Mouse (Mus musculus): Measurements from ENCODE around the gene Hsdl1. TPM values are rescaled to one million over a fixed set of nuclear protein-coding genes. Genes with fewer than 3 reads are reported as not detected.
A peak's percentile ranks its signal among the peaks of the same experiment; 100 is the strongest.

Gene Hsdl1
- polyA plus RNA-seq, 1 experiment from 2014 or later, result 138 TPM

DNA sequence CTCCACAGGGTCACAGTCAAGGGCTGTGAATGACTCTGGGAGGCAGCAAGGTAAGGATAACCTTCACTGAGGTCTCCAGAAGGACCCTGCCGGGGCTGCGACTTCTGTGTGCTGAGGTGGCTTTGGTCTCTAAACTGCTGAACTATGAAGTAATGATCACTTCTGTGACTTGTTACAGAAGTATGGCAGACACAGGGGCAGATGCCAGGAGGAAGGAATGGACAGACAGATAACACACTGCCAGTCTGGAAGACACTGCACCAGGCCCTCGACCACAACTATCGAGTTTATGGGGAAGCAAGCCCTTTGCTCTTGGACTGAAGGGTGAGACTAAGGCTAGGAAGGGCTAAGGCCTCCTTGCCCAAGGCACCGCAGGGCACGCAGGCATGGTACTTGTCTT is 3.8 kb downstream of the Hsdl1 start:
- 93% methylated on average over 6 of the region's 6 CpGs for WGBS
- H3K9ac ChIP-seq, result no peak overlapping the region

DNA sequence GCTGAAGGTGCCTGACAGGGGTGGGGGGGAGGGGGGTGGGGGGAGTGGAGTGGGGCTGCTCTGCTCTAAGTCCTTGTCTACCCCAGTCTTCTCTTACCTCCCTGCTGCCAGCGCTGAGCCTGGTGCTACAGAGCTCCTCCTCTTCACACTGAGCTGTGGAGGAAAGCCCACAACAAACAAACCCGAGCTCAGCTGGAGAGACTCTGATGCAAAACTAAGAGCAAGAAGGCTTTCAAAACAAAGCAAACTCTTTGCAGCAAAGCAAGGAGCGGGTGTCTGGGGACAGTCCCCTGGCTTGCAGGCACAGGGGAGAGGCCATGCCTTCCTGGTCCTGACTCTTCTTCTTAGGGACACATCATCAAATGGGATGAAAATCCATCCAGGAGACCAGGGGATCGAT is 5.1 kb downstream of the Hsdl1 start:
- Histone ChIP-seq H3K9ac (peak overlapping the region; percentile 58; the same call in 1 of the 2 replicates), H3K4me2 (no peak overlapping the region), H3K4me3 (no peak overlapping the region), H3K4me1 (replicated peaks) (peaks cover 27% of the 10 kb centered on the region), H3K27ac (no peak overlapping the region), H3K27me3 (no peaks in the 10 kb centered on the region), H3K9me3 (no peaks in the 10 kb centered on the region), H3K36me3 (peaks cover 31% of the 10 kb centered on the region)
- no peak for ATAC-seq (ENCODE audit: low FRiP score)
- 41% methylated on average over 4 of the region's 4 CpGs for WGBS

More for the DNA sequence above, 3.8 kb downstream of the Hsdl1 start:
- peaks cover 34% of the 10 kb centered on the region for H3K4me1 ChIP-seq (replicated peaks)
- peaks cover 19% of the 10 kb centered on the region for H3K36me3 ChIP-seq
- H3K27me3 ChIP-seq, result peaks cover 6% of the 10 kb centered on the region
- no peak overlapping the region for H3K4me2 ChIP-seq
- no peak overlapping the region for H3K27ac ChIP-seq
- no peak overlapping the region for H3K4me3 ChIP-seq
- H3K9me3 ChIP-seq, result no peaks in the 10 kb centered on the region
- ATAC-seq (ENCODE audit: low FRiP score), result no peak

DNA sequence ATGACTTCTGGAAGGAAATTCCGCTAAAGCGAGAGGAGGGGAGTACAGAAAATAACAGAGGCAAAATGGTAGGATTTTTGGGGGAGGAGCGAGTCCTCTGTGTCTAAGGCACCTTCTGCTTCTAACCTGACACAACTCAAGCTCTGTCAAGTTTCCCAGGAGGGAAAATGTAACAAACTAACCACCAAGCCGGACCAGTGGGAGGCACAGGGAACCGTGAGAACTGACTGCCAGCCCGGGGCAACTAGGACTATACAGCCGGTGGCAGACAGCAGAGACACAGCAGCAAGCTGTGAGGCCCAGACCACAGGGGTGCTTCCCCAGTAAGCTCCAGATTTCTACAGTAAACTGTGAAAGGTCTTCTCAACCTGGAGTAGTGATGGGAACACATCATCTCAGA is 6.0 kb downstream of the Hsdl1 start:
- H3K27ac ChIP-seq, result no peak overlapping the region
- H3K4me3 ChIP-seq, result no peak overlapping the region
- 67% methylated on average over 7 of the region's 7 CpGs for WGBS
- H3K9me3 ChIP-seq, result no peaks in the 10 kb centered on the region
- no peak overlapping the region for H3K4me2 ChIP-seq
- no peak for ATAC-seq (ENCODE audit: low FRiP score)
- peaks cover 40% of the 10 kb centered on the region for H3K36me3 ChIP-seq
- peaks cover 24% of the 10 kb centered on the region for H3K4me1 ChIP-seq (replicated peaks)
- H3K9ac ChIP-seq, result no peak overlapping the region
- H3K27me3 ChIP-seq, result no peaks in the 10 kb centered on the region

DNA sequence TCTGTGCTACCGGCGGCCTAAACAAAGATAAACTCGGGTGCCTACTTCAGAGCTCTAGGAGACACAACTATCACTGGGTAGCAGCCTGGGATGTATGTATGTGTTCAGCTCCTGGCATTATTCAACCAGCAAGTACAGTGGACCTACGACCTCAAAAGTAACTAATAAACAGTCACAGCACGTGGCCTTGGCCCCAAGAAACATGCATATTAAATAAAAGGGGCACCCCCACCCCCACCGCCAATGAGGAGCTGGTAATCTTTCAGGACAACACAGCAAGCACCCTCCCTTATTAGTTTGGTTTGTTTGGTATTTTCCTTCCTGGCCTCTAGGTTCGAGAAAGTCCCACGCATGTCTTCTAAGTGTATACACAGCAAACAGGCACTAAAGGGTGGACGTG is 6.7 kb downstream of the Hsdl1 start:
- Histone ChIP-seq H3K9me3 (no peaks in the 10 kb centered on the region), H3K27ac (no peak overlapping the region), H3K27me3 (no peaks in the 10 kb centered on the region), H3K9ac (no peak overlapping the region), H3K4me1 (replicated peaks) (peaks cover 17% of the 10 kb centered on the region), H3K4me3 (no peak overlapping the region), H3K36me3 (peaks cover 47% of the 10 kb centered on the region), H3K4me2 (no peak overlapping the region)
- 90% methylated on average over 9 of the region's 9 CpGs for WGBS
- ATAC-seq (ENCODE audit: low FRiP score), result no peak

DNA sequence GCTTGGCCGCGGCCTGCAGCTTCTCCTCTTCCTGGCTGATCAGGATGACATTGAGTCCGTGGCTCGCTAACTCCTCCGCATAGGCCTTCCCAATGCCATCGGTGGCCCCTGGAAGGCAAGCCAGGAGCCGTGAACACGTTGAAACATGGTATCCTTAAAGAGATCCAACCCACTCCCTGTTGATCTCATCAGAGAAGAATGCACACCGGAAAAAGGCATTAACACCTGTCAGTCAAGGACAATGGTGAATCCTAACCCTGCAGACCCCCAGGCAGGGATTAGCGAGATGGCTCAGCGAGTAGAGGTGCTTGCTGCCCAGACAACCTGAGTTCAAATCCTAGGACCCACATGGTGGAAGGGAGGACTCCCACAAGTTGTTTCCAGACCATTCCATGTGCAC is 8.6 kb downstream of the Hsdl1 start:
- H3K27ac ChIP-seq, result no peak overlapping the region
- no peak overlapping the region for H3K4me2 ChIP-seq
- H3K4me3 ChIP-seq, result no peak overlapping the region
- 89% methylated on average over 11 of the region's 11 CpGs for WGBS
- peaks cover 7% of the 10 kb centered on the region; the same call in 1 of the 2 replicates for H3K4me1 ChIP-seq (replicated peaks)
- H3K9me3 ChIP-seq, result no peaks in the 10 kb centered on the region
- peaks cover 64% of the 10 kb centered on the region for H3K36me3 ChIP-seq
- H3K27me3 ChIP-seq, result no peaks in the 10 kb centered on the region
- no peak for ATAC-seq (ENCODE audit: low FRiP score)
- H3K9ac ChIP-seq, result no peak overlapping the region

DNA sequence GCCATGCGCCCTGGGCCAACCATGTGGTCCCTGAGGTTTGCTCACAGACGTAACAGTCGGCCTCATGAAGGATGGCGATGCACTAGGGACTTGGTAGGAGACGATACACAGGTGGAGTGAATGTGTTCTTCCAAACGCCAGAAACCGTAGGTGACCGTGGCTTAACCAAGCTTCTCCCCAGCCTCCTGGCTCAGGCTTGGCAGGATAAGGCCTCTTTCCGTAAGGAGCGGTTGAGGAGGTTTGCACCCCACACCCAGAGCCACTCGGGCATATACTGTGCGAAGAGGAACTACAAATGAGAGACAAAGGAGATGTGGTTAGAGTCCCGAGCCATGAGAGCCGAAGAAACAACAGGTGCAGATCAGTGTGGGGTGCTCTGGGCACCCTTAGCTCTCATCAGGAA is 11.1 kb downstream of the Hsdl1 start:
- Histone ChIP-seq H3K4me3 (no peak overlapping the region), H3K27me3 (no peaks in the 10 kb centered on the region), H3K4me1 (replicated peaks) (peaks cover 5% of the 10 kb centered on the region), H3K4me2 (no peak overlapping the region), H3K36me3 (peaks cover 74% of the 10 kb centered on the region), H3K27ac (no peak overlapping the region), H3K9me3 (no peaks in the 10 kb centered on the region), H3K9ac (no peak overlapping the region)
- 94% methylated on average over 14 of the region's 14 CpGs for WGBS
- no peak for ATAC-seq (ENCODE audit: low FRiP score)

DNA sequence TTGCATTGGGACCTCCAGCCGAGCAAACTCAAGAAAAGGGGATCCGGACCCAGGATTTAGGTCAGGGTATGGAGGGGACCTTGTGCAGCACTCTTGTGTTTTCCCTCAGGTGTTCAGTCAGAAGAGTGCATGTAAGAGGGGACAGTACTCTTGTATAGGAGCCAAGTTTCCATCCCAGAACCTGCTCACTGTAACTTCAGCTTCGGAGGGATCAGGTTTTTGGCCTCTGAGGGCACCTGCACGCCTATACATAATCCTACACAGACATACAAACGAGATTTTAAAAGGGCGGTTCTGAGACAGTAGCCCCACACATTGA is 15.6 kb downstream of the Hsdl1 start:
- H3K27ac ChIP-seq, result peak overlapping the region; percentile 83
- WGBS, result 87% methylated on average over 6 of the region's 6 CpGs
- H3K36me3 ChIP-seq, result peaks cover 37% of the 10 kb centered on the region
- no peaks in the 10 kb centered on the region for H3K9me3 ChIP-seq
- H3K4me2 ChIP-seq, result peak overlapping the region; percentile 89
- H3K4me1 ChIP-seq (replicated peaks), result peaks cover 34% of the 10 kb centered on the region
- H3K9ac ChIP-seq, result peak overlapping the region; percentile 74; the same call in 1 of the 2 replicates
- H3K4me3 ChIP-seq, result peak overlapping the region; percentile 73
- ATAC-seq (ENCODE audit: low FRiP score), result 0 out of 2 replicates have a peak, but pooled peaks have one; percentile 12
- no peaks in the 10 kb centered on the region for H3K27me3 ChIP-seq

DNA sequence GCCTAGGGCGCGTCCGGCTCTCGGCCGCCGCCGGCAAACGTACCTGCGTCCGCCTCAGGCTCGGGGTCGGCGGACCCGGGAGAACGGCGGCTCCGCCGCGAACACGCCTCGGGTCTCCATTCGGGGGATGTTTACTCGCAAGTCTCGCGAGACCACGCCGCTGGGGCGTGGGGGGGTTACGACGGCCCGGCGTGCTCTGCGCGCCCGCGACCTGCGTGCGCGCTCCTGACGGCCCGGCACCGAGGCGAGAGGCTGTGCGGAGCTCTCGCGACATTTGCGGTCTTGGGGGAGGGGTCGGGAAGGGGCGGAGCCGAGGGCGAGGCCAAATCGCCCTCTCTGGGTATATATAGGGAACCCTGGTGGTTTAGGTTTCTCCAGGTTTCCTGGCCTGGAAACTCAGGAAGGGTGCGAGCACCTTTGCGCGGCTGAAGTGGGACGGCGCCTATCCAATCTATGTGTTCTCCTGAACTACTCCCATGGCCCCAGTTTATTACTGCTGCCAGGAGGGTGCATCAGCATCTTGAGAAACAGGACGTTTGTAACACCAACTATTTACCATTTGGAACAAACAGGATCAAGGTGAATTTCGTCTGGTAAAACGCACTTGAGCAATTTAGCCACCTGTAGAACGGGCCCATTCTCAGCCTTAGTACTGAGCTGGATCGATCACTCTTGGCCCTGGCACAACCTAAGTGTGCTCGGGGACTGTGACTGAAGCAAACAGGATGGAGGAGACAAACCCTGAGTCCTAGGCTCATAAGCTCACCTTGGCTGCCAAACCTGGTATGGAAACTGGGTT is 16.2 kb downstream of the Hsdl1 start, which contains the start of gene Mbtps1:
Mbtps1 (minus strand) TSS at position 133 of the 799 bp plus-strand sequence.
- 7% methylated on average over 57 of the region's 63 CpGs for WGBS
- H3K4me2 ChIP-seq, result peak within 1 kb of the TSS; percentile 89
- ATAC-seq (ENCODE audit: low FRiP score), result peak; percentile 95

DNA sequence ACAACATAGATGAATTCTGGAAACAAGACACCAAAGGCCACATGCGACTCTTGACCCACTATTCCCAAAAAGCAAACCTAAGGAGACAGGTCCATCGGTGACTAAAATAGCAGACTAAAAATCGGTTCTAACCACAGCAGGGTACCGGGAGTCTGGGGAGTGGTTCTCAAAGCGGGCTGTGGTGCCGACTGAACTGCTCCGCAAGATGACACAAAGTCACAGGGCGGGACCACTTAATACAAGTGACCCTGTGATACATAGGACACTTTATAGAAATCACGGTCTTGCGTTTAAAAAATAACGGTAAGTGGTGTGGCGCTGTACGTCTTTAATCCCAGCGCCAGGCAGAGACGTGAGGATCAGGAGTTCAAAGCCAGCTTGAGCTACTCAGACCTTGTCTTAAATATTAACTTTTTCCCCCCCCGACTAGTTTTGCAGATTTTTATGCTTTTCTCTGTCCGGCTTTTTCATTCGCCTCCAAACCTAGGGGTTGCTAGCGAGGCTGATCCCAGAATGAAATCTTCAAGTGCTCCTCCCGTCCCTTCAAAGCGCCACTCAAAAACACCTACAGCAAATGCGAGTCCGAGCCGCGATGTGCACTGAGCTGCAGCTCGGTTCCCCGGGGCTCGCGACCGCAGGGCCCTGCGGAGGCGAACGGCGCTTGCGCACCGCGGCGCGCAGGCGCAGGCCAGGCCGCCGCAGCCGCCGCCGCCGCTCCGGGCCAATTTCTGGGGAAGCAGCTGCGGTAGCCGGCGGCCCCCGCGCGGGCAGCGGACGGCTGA is 17.0 kb downstream of the Hsdl1 start:
- peaks cover 37% of the 10 kb centered on the region for H3K4me1 ChIP-seq (replicated peaks)
- no peaks in the 10 kb centered on the region for H3K27me3 ChIP-seq
- peaks cover 24% of the 10 kb centered on the region for H3K36me3 ChIP-seq

More for the DNA sequence above, 16.2 kb downstream of the Hsdl1 start, which contains the start of gene Mbtps1:
- H3K9me3 ChIP-seq, result no peaks in the 10 kb centered on the region
- peak within 1 kb of the TSS; percentile 87 for H3K9ac ChIP-seq
- H3K36me3 ChIP-seq, result peaks cover 32% of the 10 kb centered on the region
- H3K4me3 ChIP-seq, result peak within 1 kb of the TSS; percentile 73
- peaks cover 34% of the 10 kb centered on the region for H3K4me1 ChIP-seq (replicated peaks)
- H3K27ac ChIP-seq, result peak within 1 kb of the TSS; percentile 96
- H3K27me3 ChIP-seq, result no peaks in the 10 kb centered on the region

DNA sequence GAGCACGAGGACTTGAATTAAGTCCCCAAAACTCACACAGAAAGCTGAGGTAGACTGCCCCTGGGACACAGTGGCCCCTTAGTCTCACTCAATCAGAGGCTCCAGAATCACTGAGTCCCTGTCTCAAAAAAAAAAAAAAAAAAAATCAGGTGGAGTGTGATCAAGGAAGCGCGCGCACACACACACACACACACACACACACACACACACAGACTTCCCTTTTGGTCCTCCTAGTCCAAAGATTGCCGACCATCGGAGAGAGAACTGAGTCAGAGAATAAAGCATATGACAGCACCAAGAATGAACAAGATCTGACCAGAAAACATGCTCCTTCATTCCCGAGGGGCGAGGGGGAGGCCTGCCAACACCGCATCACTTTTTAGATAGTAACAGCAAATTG is 17.9 kb downstream of the Hsdl1 start:
- ATAC-seq (ENCODE audit: low FRiP score), result no peak
- H3K4me3 ChIP-seq, result peak overlapping the region; percentile 73
- no peaks in the 10 kb centered on the region for H3K27me3 ChIP-seq
- peak overlapping the region; percentile 89 for H3K4me2 ChIP-seq
- no peaks in the 10 kb centered on the region for H3K9me3 ChIP-seq
- WGBS, result 85% methylated on average over 9 of the region's 9 CpGs
- H3K27ac ChIP-seq, result no peak overlapping the region
- peak overlapping the region; percentile 87 for H3K9ac ChIP-seq
- peaks cover 38% of the 10 kb centered on the region for H3K4me1 ChIP-seq (replicated peaks)
- H3K36me3 ChIP-seq, result peaks cover 15% of the 10 kb centered on the region

More for the DNA sequence above, 17.0 kb downstream of the Hsdl1 start:
- WGBS, result 2% methylated on average over 55 of the region's 55 CpGs
- Histone ChIP-seq H3K27ac (peak overlapping the region; percentile 96), H3K9me3 (no peaks in the 10 kb centered on the region), H3K9ac (peak overlapping the region; percentile 87), H3K4me2 (peak overlapping the region; percentile 89), H3K4me3 (peak overlapping the region; percentile 73)
- ATAC-seq (ENCODE audit: low FRiP score), result peak; percentile 94

DNA sequence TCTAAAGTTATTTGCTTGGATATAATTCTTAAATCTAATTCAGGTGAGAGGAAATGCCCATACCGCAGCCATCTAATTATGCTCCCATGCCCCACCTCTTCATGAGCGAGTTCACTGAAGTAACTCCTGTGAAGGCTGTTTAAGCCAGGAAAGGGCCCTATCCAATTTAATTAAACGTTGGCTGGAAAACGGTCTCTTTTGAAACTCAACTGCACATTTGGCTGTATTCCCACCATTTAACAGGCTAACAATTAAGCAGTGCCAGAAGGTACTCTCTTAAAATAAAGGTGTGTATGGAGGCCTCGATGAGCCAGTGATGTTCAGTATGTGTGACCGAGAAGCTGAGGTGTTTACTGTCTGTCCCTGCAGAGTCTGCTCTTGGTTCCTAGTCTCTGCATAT is 19.1 kb downstream of the Hsdl1 start:
- no peak overlapping the region for H3K27ac ChIP-seq
- WGBS, result 83% methylated on average over 6 of the region's 6 CpGs
- H3K36me3 ChIP-seq, result peaks cover 6% of the 10 kb centered on the region; the same call in 1 of the 2 replicates
- no peak overlapping the region for H3K4me2 ChIP-seq
- no peaks in the 10 kb centered on the region for H3K27me3 ChIP-seq
- no peak overlapping the region for H3K4me3 ChIP-seq
- H3K4me1 ChIP-seq (replicated peaks), result peaks cover 38% of the 10 kb centered on the region
- H3K9ac ChIP-seq, result no peak overlapping the region; the same call in 1 of the 2 replicates
- H3K9me3 ChIP-seq, result no peaks in the 10 kb centered on the region
- ATAC-seq (ENCODE audit: low FRiP score), result no peak

DNA sequence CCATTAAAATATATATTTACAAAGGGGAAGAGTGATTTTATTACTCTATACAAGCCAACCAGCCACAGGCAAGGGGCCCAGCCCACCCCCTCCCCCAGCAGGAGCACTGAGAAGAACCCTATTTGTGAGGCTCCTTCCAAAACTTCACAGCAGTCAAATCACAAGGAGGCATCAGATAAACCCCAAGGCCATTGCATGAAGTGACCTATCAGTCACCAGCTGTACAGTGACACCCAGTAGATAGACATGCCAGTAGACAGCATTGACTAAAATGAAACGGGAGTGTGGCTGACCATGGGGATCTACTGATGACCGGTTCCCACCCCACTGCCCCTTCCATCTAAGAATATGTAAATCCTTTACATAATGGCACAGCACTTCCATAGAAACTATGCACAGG is 22.0 kb downstream of the Hsdl1 start:
- Histone ChIP-seq H3K9ac (no peak overlapping the region), H3K9me3 (no peaks in the 10 kb centered on the region), H3K4me1 (replicated peaks) (peaks cover 37% of the 10 kb centered on the region), H3K36me3 (no peaks in the 10 kb centered on the region), H3K4me2 (no peak overlapping the region), H3K4me3 (no peak overlapping the region), H3K27ac (no peak overlapping the region), H3K27me3 (no peaks in the 10 kb centered on the region)
- no peak for ATAC-seq (ENCODE audit: low FRiP score)
- WGBS, result 86% methylated on average over 2 of the region's 2 CpGs
